Mouse (Mus musculus) intestine, embryonic 15.5 days (tissue): ENCODE results near the gene Cryba1. TPM values are rescaled to one million over a fixed set of nuclear protein-coding genes. Genes with fewer than 3 reads are reported as not detected.
"Not testable (repeated sequence)": the region's sequence is repeated elsewhere in the genome, so short reads cannot be mapped to it uniquely, and the experiment has no call there.

Experiments used
- ATAC-seq: fragments of 200-750 bp; cut with Nextera tagmentation; 2 replicates; pipeline ENCODE4 v1.8.0; 2017; ENCODE audit warnings: moderate TSS enrichment, moderate library complexity
- H3K27ac ChIP-seq: fragments of 300-500 bp; sonication (generic); 2 replicates; pipeline ENCODE4 v1.5.1; 2015; ENCODE audit warnings: mild to moderate bottlenecking, inconsistent platforms
- H3K27me3 ChIP-seq: fragments of 300-500 bp; sonication (generic); replicated peaks from 2 replicates; pipeline ENCODE4 v1.6.1; 2015; ENCODE audit warnings: inconsistent platforms
- H3K36me3 ChIP-seq: fragments of 300-500 bp; sonication (generic); 2 replicates; pipeline ENCODE4 v1.6.1; 2015; ENCODE audit warnings: inconsistent platforms
- H3K4me1 ChIP-seq: fragments of 300-500 bp; sonication (generic); replicated peaks from 2 replicates; pipeline ENCODE4 v1.6.1; 2015; ENCODE audit warnings: inconsistent platforms
- H3K4me2 ChIP-seq: fragments of 300-500 bp; sonication (generic); replicated peaks from 2 replicates; pipeline ENCODE4 v1.6.1; 2015; ENCODE audit warnings: mild to moderate bottlenecking, inconsistent platforms
- H3K4me3 ChIP-seq: fragments of 300-500 bp; sonication (generic); replicated peaks from 2 replicates; pipeline ENCODE4 v1.5.1; 2015; ENCODE audit warnings: inconsistent platforms
- H3K9ac ChIP-seq: fragments of 300-500 bp; sonication (generic); 2 replicates; pipeline ENCODE4 v1.6.1; 2015; ENCODE audit warnings: inconsistent platforms
- H3K9me3 ChIP-seq: fragments of 300-500 bp; sonication (generic); 2 replicates; pipeline ENCODE4 v1.6.1; 2016; ENCODE audit warnings: inconsistent platforms
- WGBS: fragments of 180-500 bp; shearing (Covaris S2); methylation state at CpG from one replicate; pipeline ENCODE4 v1.1.7; 2015; 5-methylcytosine and 5-hydroxymethylcytosine counted together
- polyA plus RNA-seq: library from polyadenylated mRNA; unstranded; fragments of >200 nt; fragmentation: Nextera tagmentation; extraction: Ambion mirVana; gene quantifications from 2 replicates; pipeline ENCODE4 v1.2.1, GENCODE M21; 2015

Cryba1 gene
- polyA plus RNA-seq, 1 experiment from 2014 or later = not detected

GRCm38 (mm10) chr11:77752525-77752924 is 27.4 kb upstream of the Cryba1 start:
- no peaks in the 10 kb centered on the region for H3K27me3 ChIP-seq
- H3K27ac ChIP-seq = no peak overlapping the region
- ATAC-seq = no peak
- no peak overlapping the region for H3K4me3 ChIP-seq
- H3K36me3 ChIP-seq = no peaks in the 10 kb centered on the region
- H3K4me1 ChIP-seq = no peaks in the 10 kb centered on the region
- H3K9me3 ChIP-seq = no peaks in the 10 kb centered on the region
- no peak overlapping the region for H3K9ac ChIP-seq
- H3K4me2 ChIP-seq = no peak overlapping the region
- 63% methylated on average over 5 of the region's 5 CpGs for WGBS

DNA sequence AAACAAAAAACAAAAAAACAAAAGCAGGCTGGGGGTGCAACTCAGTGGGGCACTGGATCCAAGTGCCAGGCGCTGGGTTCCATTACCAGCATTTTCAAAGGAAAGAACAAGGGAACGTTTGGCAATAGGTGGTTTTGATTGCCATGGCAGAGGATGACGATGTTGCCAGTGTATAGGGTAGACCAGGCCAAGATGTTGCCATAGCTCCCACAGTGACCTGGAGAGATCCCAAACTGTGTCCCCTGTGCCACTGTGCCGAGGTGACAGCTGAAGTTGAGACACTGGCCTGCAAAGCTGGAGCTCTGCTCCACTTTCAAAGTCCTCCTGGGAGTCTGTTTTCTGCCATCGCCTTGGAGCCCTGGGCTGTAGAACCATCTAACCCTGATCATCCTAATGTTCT is 23.9 kb upstream of the Cryba1 start:
- H3K27me3 ChIP-seq = no peaks in the 10 kb centered on the region
- no peaks in the 10 kb centered on the region for H3K9me3 ChIP-seq
- no peak overlapping the region for H3K4me2 ChIP-seq
- no peaks in the 10 kb centered on the region for H3K4me1 ChIP-seq
- no peak overlapping the region for H3K4me3 ChIP-seq
- WGBS = 89% methylated on average over 5 of the region's 5 CpGs
- H3K27ac ChIP-seq = no peak overlapping the region
- H3K36me3 ChIP-seq = no peaks in the 10 kb centered on the region
- H3K9ac ChIP-seq = no peak overlapping the region
- ATAC-seq = no peak

GRCm38 (mm10) chr11:77747103-77747502 is 22.0 kb upstream of the Cryba1 start:
- not testable (repeated sequence) for H3K27ac ChIP-seq, H3K9me3 ChIP-seq, H3K36me3 ChIP-seq, H3K9ac ChIP-seq, H3K27me3 ChIP-seq, ATAC-seq, H3K4me2 ChIP-seq, H3K4me3 ChIP-seq, H3K4me1 ChIP-seq
- 95% methylated on average over 14 of the region's 15 CpGs for WGBS

DNA sequence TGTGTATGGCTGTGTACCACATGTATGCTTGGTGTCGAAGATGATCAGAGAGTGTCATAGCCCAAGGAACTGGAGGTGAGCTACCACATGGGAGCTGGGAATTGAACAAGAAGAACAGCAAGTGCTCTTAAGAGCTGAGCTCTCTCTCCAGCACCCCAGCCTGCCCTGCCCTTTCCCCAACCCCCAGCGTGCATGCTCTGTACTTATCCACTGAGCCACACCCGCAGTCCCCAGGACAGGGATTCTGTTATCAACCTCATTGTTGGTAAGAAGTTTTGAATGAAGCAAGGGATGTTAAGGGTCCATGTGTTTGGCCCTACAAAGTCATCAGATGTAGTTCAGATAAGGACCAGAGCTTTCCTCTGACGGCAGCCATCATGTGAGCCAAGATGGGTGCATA is 21.6 kb upstream of the Cryba1 start:
- Histone ChIP-seq H3K9ac (no peak overlapping the region), H3K36me3 (no peaks in the 10 kb centered on the region), H3K4me2 (no peak overlapping the region), H3K9me3 (no peaks in the 10 kb centered on the region), H3K4me3 (no peak overlapping the region), H3K4me1 (no peaks in the 10 kb centered on the region), H3K27ac (no peak overlapping the region), H3K27me3 (no peaks in the 10 kb centered on the region)
- WGBS = 77% methylated on average over 4 of the region's 4 CpGs
- no peak for ATAC-seq

- 30% methylated on average over 6 of the region's 6 CpGs for whole genome bisulfite sequencing
- no peaks in the 10 kb centered on the region for H3K4me1 ChIP-seq
- no peaks in the 10 kb centered on the region for H3K36me3 ChIP-seq
- H3K9ac ChIP-seq = no peak overlapping the region
- H3K9me3 ChIP-seq = no peaks in the 10 kb centered on the region
- H3K27ac ChIP-seq = no peak overlapping the region
- ATAC-seq = no peak
- H3K4me3 ChIP-seq = no peak overlapping the region
- H3K27me3 ChIP-seq = no peaks in the 10 kb centered on the region
- H3K4me2 ChIP-seq = no peak overlapping the region
Observed at GRCm38 (mm10) chr11:77743966-77744365, 18.9 kb upstream of the Cryba1 start.

GRCm38 (mm10) chr11:77738555-77738954 is 13.5 kb upstream of the Cryba1 start:
- Histone ChIP-seq H3K36me3 (no peaks in the 10 kb centered on the region), H3K27me3 (no peaks in the 10 kb centered on the region), H3K9me3 (no peaks in the 10 kb centered on the region), H3K4me1 (no peaks in the 10 kb centered on the region), H3K4me2 (no peak overlapping the region), H3K9ac (no peak overlapping the region), H3K27ac (no peak overlapping the region), H3K4me3 (no peak overlapping the region)
- ATAC-seq = no peak
- WGBS = 48% methylated on average over 7 of the region's 7 CpGs

DNA sequence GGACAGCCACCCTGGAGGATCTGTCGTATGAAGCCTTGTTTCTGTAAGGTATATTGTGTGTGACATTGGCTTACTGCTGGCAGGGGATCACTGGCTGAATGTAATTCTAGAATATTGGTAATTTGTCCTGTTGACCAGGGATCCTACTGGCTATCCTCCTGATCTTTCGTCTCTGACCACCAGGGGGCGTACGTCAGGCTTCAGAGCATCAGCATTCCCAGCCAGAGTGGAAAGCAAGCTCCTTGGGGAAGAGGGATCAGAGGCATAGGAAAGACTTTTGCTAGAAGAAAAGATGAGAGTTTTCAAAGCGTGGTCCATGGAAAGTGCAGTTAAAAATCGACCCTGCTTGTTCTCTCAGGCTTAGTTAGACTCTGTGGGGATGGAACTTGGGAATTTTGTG is 12.2 kb upstream of the Cryba1 start:
- 0% methylated on average over 6 of the region's 6 CpGs for WGBS
- no peak for ATAC-seq
- Histone ChIP-seq H3K4me3 (no peak overlapping the region), H3K27ac (no peak overlapping the region), H3K36me3 (no peaks in the 10 kb centered on the region), H3K9me3 (no peaks in the 10 kb centered on the region), H3K27me3 (no peaks in the 10 kb centered on the region), H3K9ac (no peak overlapping the region), H3K4me2 (no peak overlapping the region), H3K4me1 (no peaks in the 10 kb centered on the region)

GRCm38 (mm10) chr11:77728587-77728986 is 3.5 kb upstream of the Cryba1 start:
- no peak overlapping the region for H3K4me2 ChIP-seq
- no peaks in the 10 kb centered on the region for H3K9me3 ChIP-seq
- no peak overlapping the region for H3K27ac ChIP-seq
- no peak overlapping the region for H3K4me3 ChIP-seq
- no peaks in the 10 kb centered on the region for H3K36me3 ChIP-seq
- ATAC-seq = no peak
- no peak overlapping the region for H3K9ac ChIP-seq
- no peaks in the 10 kb centered on the region for H3K27me3 ChIP-seq
- 66% methylated on average over 2 of the region's 2 CpGs for WGBS
- H3K4me1 ChIP-seq = no peaks in the 10 kb centered on the region

DNA sequence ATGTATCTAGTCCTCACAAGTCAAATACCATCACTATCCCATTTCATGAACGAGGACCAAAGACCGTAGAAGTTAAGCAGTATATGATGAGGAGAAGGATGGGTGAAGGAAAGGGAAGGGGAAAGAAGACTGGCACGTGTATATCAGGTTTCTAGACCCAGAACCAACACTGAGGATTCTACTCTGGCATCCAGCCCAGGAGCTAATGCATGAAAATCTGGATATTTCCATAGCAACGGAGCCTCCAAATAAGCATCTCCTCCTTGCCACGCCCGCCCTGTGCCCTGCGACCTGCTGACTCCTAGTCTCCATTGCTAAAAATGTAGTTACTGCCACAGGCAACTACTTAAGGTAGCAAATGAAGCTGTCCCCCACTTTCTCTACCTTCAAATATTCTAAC is 317 bp downstream of the Cryba1 start:
- H3K9me3 ChIP-seq = no peaks in the 10 kb centered on the region
- no peak overlapping the region for H3K4me3 ChIP-seq
- H3K9ac ChIP-seq = no peak overlapping the region
- H3K27me3 ChIP-seq = no peaks in the 10 kb centered on the region
- H3K4me1 ChIP-seq = no peaks in the 10 kb centered on the region
- no peak overlapping the region for H3K27ac ChIP-seq
- H3K4me2 ChIP-seq = no peak overlapping the region
- 82% methylated on average over 7 of the region's 7 CpGs for WGBS
- no peaks in the 10 kb centered on the region for H3K36me3 ChIP-seq
- ATAC-seq = no peak

DNA sequence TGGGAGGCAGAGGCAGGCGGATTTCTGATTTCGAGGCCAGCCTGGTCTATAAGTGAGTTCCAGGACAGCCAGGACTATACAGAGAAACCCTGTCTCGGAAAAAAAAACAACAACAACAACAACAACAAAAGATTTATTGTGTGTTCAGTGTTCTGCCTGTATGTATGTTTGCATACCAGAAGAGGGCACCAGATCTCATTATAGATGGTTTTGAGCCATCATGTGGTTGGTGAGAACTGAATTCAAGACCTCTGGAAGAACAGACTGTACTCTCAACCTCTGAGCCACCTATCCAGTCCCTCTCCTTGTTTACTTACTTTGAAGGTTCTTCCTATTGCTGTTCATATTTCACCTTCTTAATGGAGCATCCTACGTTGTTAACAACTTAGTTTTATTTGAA is 3.7 kb downstream of the Cryba1 start:
- H3K27me3 ChIP-seq = no peaks in the 10 kb centered on the region
- H3K4me1 ChIP-seq = no peaks in the 10 kb centered on the region
- 89% methylated on average over 4 of the region's 4 CpGs for WGBS
- H3K9ac ChIP-seq = no peak overlapping the region
- no peaks in the 10 kb centered on the region for H3K9me3 ChIP-seq
- no peaks in the 10 kb centered on the region for H3K36me3 ChIP-seq
- no peak overlapping the region for H3K4me2 ChIP-seq
- H3K4me3 ChIP-seq = no peak overlapping the region
- no peak overlapping the region for H3K27ac ChIP-seq
- ATAC-seq = no peak

DNA sequence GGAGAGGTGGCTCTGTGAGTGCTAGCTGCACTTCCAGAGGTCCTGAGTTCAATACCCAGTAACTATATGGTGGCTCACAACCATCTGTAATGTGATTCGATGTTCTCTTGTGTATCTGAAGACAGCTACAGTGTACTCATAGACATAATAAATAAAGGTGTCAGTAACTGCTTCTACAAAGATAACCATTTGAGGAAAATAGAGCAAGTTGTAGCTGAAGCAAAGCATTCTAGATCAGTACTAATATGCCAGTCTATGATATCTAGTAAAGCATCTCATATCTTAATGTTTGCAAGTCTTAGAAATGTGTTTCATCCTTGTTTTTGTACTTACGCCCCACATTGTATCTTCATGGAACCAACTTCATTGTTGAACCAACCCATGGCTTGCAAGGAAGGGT is 6.0 kb downstream of the Cryba1 start:
- no peaks in the 10 kb centered on the region for H3K36me3 ChIP-seq
- H3K9me3 ChIP-seq = no peaks in the 10 kb centered on the region
- H3K27ac ChIP-seq = no peak overlapping the region
- WGBS = 94% methylated on average over 2 of the region's 2 CpGs
- H3K4me3 ChIP-seq = no peak overlapping the region
- H3K4me2 ChIP-seq = no peak overlapping the region
- H3K4me1 ChIP-seq = no peaks in the 10 kb centered on the region
- no peak for ATAC-seq
- no peak overlapping the region for H3K9ac ChIP-seq
- no peaks in the 10 kb centered on the region for H3K27me3 ChIP-seq

- H3K36me3 ChIP-seq = no peaks in the 10 kb centered on the region; the same call in 1 of the 2 replicates
- no peak overlapping the region for H3K27ac ChIP-seq
- 94% methylated on average over 3 of the region's 3 CpGs for WGBS
Observed at GRCm38 (mm10) chr11:77713736-77714135, 11.3 kb downstream of the Cryba1 start.

GRCm38 (mm10) chr11:77709039-77709438 is 16.0 kb downstream of the Cryba1 start:
- no peak overlapping the region for H3K9ac ChIP-seq
- 66% methylated on average over 3 of the region's 3 CpGs for WGBS
- no peak for ATAC-seq

More at GRCm38 (mm10) chr11:77713736-77714135, 11.3 kb downstream of the Cryba1 start:
- Histone ChIP-seq H3K9me3 (no peaks in the 10 kb centered on the region), H3K4me3 (no peak overlapping the region), H3K4me2 (no peak overlapping the region), H3K27me3 (no peaks in the 10 kb centered on the region), H3K9ac (no peak overlapping the region), H3K4me1 (no peaks in the 10 kb centered on the region)
- ATAC-seq = no peak

More at GRCm38 (mm10) chr11:77709039-77709438, 16.0 kb downstream of the Cryba1 start:
- no peaks in the 10 kb centered on the region for H3K4me1 ChIP-seq
- H3K27me3 ChIP-seq = no peaks in the 10 kb centered on the region
- no peak overlapping the region for H3K4me2 ChIP-seq
- H3K4me3 ChIP-seq = no peak overlapping the region
- H3K9me3 ChIP-seq = no peaks in the 10 kb centered on the region
- no peak overlapping the region for H3K27ac ChIP-seq
- peaks cover 3% of the 10 kb centered on the region; the same call in 1 of the 2 replicates for H3K36me3 ChIP-seq
